Comparison of ENCODE assay signal across 8 mouse cellular contexts in genomic region chr1:74662253-74662865, GRCm38 (mm10). TPM values are rescaled to one million over a fixed set of nuclear protein-coding genes. Genes with fewer than 3 reads are reported as not detected.
A peak's percentile ranks its signal among the peaks of the same experiment; 100 is the strongest.
DNase-seq lines count a peak whose midpoint lies in the region; ATAC-seq and TF ChIP-seq lines count a peak whose summit lies in the region.

No protein-coding gene starts in this region.

- no peak for TF ChIP-seq CTCF in kidney, postnatal 0 days (IDR thresholded peaks at IDR 0.05; ENCODE audit: low read depth)
- no peak for TF ChIP-seq CTCF in liver, postnatal 0 days (IDR thresholded peaks at IDR 0.05; ENCODE audit: low read depth)

- ATAC-seq in kidney, postnatal 0 days (replicated peaks; ENCODE audit: low FRiP score, low read depth) = 0 out of 2 replicates have a peak, but pooled peaks have one; percentile 5
- no peak; the same call in 1 of the 2 replicates for ATAC-seq in forebrain, embryonic 15.5 days (replicated peaks)
- ATAC-seq in liver, postnatal 0 days = no peak

- no peaks in the 10 kb centered on the region for H3K36me3 ChIP-seq in kidney, postnatal 0 days (ENCODE audit: insufficient read depth, low read length)
- H3K36me3 ChIP-seq in forebrain, embryonic 15.5 days = no peaks in the 10 kb centered on the region
- H3K36me3 ChIP-seq in liver, postnatal 0 days (replicated peaks; ENCODE audit: insufficient read depth, low read length) = 0 out of 2 replicates have a peak, but pooled peaks cover 2% of the 10 kb centered on the region

- 1% methylated on average over 13 of the region's 13 CpGs for WGBS in kidney, postnatal 0 days
- WGBS in forebrain, embryonic 15.5 days = under 1% methylated on average over 13 of the region's 13 CpGs
- WGBS in liver, postnatal 0 days (ENCODE audit: insufficient replicate concordance) = 2% methylated on average over 13 of the region's 13 CpGs

- H3K4me2 ChIP-seq in kidney, postnatal 0 days (ENCODE audit: low read length) = peak overlapping the region; percentile 67
- peak overlapping the region; percentile 49 for H3K4me2 ChIP-seq in forebrain, embryonic 15.5 days (replicated peaks)
- peak overlapping the region; percentile 90 for H3K4me2 ChIP-seq in liver, postnatal 0 days (ENCODE audit: low read depth, low read length)

- no peaks in the 10 kb centered on the region for H3K27me3 ChIP-seq in kidney, postnatal 0 days (ENCODE audit: insufficient read depth, low read length)
- H3K27me3 ChIP-seq in forebrain, embryonic 15.5 days = no peaks in the 10 kb centered on the region
- H3K27me3 ChIP-seq in liver, postnatal 0 days (ENCODE audit: insufficient read depth, low read length) = no peaks in the 10 kb centered on the region

- H3K4me3 ChIP-seq in kidney, postnatal 0 days (replicated peaks; ENCODE audit: low read depth, low read length) = peak overlapping the region; percentile 82
- peak overlapping the region; percentile 91 for H3K4me3 ChIP-seq in forebrain, embryonic 15.5 days
- H3K4me3 ChIP-seq in liver, postnatal 0 days (ENCODE audit: low read depth, low read length) = peak overlapping the region; percentile 93

- no peaks in the 10 kb centered on the region for H3K9me3 ChIP-seq in kidney, postnatal 0 days (replicated peaks; ENCODE audit: low read length)
- H3K9me3 ChIP-seq in forebrain, embryonic 15.5 days = no peaks in the 10 kb centered on the region
- no peaks in the 10 kb centered on the region for H3K9me3 ChIP-seq in liver, postnatal 0 days (ENCODE audit: low read length)

- peak overlapping the region; percentile 88 for H3K27ac ChIP-seq in kidney, postnatal 0 days
- H3K27ac ChIP-seq in forebrain, embryonic 15.5 days (replicated peaks) = peak overlapping the region; percentile 88
- peak overlapping the region; percentile 76 for H3K27ac ChIP-seq in liver, postnatal 0 days (ENCODE audit: low read depth)

- intact Hi-C loops in left cerebral cortex, postnatal 10 days (cut with DNase I) = no loop called here

- peak; percentile 8 for DNase-seq in kidney, postnatal 0 days (ENCODE audit: low spot score)
- DNase-seq in kidney, adult 8-10 months = no peak
- DNase-seq in R1 (ENCODE audit: low read depth, low spot score) = peak; percentile 16
- DNase-seq in liver, postnatal 0 days = no peak
- no peak for DNase-seq in urinary bladder, postnatal 36 days (ENCODE audit: low spot score in 2 of 2)
- no peak for DNase-seq in cerebellum, adult 11 months
- DNase-seq in left cerebral cortex, postnatal 10 days (ENCODE audit: extremely low spot score in 1 of 2, low spot score in 2 of 2) = no peak

- no peak for TF ChIP-seq EP300 in liver, postnatal 0 days (IDR thresholded peaks at IDR 0.05; ENCODE audit: low read depth)

- no peaks in the 10 kb centered on the region for H3K4me1 ChIP-seq in kidney, postnatal 0 days (replicated peaks; ENCODE audit: insufficient read depth, low read length)
- H3K4me1 ChIP-seq in forebrain, embryonic 15.5 days = peaks cover 27% of the 10 kb centered on the region
- H3K4me1 ChIP-seq in liver, postnatal 0 days (ENCODE audit: insufficient read depth) = peaks cover 10% of the 10 kb centered on the region

- peak overlapping the region; percentile 80 for H3K9ac ChIP-seq in kidney, postnatal 0 days (ENCODE audit: low read depth, low read length)
- H3K9ac ChIP-seq in forebrain, embryonic 15.5 days (replicated peaks) = peak overlapping the region; percentile 89
- peak overlapping the region; percentile 83 for H3K9ac ChIP-seq in liver, postnatal 0 days (replicated peaks)

RNA-seq across cellular contexts. Expression of gene Ttll4, which starts 0.8 kb away (rescaled TPM):
- polyA plus RNA-seq in kidney, postnatal 0 days (2015; fragmentation: Nextera tagmentation; extraction: Ambion mirVana) = 6.9 and 7.1 TPM in 2 replicates
- polyA plus RNA-seq in forebrain, embryonic 15.5 days (2015; fragmentation: Nextera tagmentation; extraction: Ambion mirVana) = 15.3 and 16.1 TPM in 2 replicates
- 2.4 and 2.5 TPM in 2 replicates for polyA plus RNA-seq in liver, postnatal 0 days (2015; fragmentation: Nextera tagmentation; extraction: Ambion mirVana)
- 10 to 100 TPM; 21.3 to 28.2 TPM for total RNA-seq in left cerebral cortex, postnatal 10 days (2021)

RNA-seq across cellular contexts. Expression of gene Cyp27a1, which starts 51.0 kb away (rescaled TPM):
- 10.3 and 10.8 TPM in 2 replicates for polyA plus RNA-seq in kidney, postnatal 0 days (2015; fragmentation: Nextera tagmentation; extraction: Ambion mirVana)
- polyA plus RNA-seq in forebrain, embryonic 15.5 days (2015; fragmentation: Nextera tagmentation; extraction: Ambion mirVana) = 0.91 and 1.6 TPM in 2 replicates
- 30.0 and 31.5 TPM in 2 replicates for polyA plus RNA-seq in liver, postnatal 0 days (2015; fragmentation: Nextera tagmentation; extraction: Ambion mirVana)
- total RNA-seq in left cerebral cortex, postnatal 10 days (2021) = 1 to 10 TPM in 1 of 2 experiments, under 1 TPM in 1; 0.75 to 1.3 TPM

Comparison
In these comparisons a context has a peak if more than half of its experiments do, and no peak if none do; other contexts are left out.
1. DNase-seq: peak in kidney, postnatal 0 days (single experiment) and R1 (single experiment); none in kidney, adult 8-10 months (0 of 2), liver, postnatal 0 days (single experiment), urinary bladder, postnatal 36 days (0 of 2), cerebellum, adult 11 months (single experiment) and left cerebral cortex, postnatal 10 days (0 of 2).
2. Peak in every context shown above with its lines, with median percentiles within 50 percentile points of each other: H3K27ac ChIP-seq, H3K4me2 ChIP-seq, H3K4me3 ChIP-seq and H3K9ac ChIP-seq.